Mouse (Mus musculus) neutrophil, adult 59 days (primary cell): ENCODE data around the gene Isg20. TPM values are rescaled to one million over a fixed set of nuclear protein-coding genes. Genes with fewer than 3 reads are reported as not detected.

ENCODE experiments used
- total RNA-seq, 2 experiments: library from RNA; stranded (reverse); gene quantifications; 1 replicate in 1 of 2; 2 replicates in 1 of 2; pipeline ENCODE4 v1.2.4; 2023

Isg20 gene
- 10 to 100 TPM; 21.6 to 41.6 TPM for total RNA-seq

DNA sequence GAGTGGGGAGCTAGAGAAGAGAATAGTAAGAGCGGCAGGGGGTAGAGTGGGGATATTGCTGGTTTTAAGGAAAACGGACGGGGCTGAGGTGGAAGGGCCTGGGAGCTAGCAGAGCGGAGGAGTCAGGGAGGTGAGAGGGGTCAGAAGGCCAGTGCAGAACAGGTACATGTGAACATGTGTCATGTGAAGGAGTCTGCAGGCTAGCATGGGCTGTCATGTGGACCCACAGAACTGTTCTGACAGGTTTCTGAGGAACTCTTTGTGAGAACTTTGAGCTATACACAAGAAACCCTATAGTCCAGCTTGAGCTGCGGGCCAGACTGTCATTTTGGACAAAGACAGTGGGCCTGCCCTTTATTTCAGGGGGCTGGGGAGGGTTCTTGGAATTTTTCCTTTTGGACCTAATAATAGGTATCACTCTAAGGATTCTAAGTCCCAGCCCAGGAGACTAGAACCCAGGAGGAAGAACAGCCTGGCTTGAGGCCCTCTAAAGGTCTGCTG is at the start of gene Isg20:
Gene Isg20 (plus strand): TSS at position 451 of the 501 bp plus-strand sequence.

DNA sequence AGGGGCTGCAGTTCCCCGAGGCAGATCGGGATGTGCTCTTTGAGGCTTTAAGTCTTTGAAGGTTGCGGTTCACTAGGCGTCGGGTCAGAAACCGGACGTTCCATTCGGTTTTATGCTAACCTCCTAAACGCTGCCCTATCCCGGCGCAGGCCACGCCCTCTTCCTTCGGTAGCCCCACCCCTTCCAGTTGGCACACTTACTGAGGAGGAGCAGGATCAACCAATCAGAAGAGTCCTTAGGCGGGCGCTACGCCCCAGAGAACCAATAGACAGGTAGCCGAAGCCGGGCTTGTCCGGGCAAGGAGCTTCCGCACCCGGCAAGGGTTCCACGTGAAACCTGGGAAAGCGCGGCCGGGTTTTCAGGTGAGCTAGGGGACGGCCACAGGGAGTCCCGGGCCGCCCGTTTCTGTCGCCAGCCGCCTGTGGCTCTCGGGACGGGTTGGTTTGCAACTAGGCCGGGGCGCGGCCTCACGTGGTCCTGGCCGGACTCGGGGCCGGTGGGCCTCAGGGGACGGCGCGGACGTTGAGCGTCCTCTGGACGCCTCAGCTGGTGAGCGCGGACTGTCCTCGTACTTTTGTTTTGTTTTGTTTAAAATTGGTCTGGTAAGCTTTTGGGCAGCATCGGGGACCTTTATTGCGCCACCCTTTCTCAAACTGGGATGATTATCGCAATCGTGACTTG is 17.4 kb upstream of the Isg20 start, which contains the start of gene Aen:
Gene Aen (plus strand): TSS at position 202 of the 681 bp plus-strand sequence.

Other genes with a start within 250 kb of the Isg20 start
- gene Ntrk3, start 175.4 kb upstream of the Isg20 start, total RNA-seq, result not detected
- 10 to 100 TPM; 17.0 to 20.3 TPM for gene Mrps11, start 130.3 kb upstream of the Isg20 start, total RNA-seq
- 10 to 100 TPM in 1 of 2 experiments, 1 to 10 TPM in 1; 8.2 to 11.7 TPM for gene Mrpl46, start 129.9 kb upstream of the Isg20 start, total RNA-seq
- 1 to 10 TPM; 4.0 to 5.4 TPM for gene Det1, start 66.2 kb upstream of the Isg20 start, total RNA-seq
- 10 to 100 TPM in 1 of 2 experiments, 1 to 10 TPM in 1; 8.9 to 10.9 TPM for gene Aen, start 17.6 kb upstream of the Isg20 start, total RNA-seq
- not detected for gene Acan, start 140.1 kb downstream of the Isg20 start, total RNA-seq
- not detected for gene Hapln3, start 217.6 kb downstream of the Isg20 start, total RNA-seq
- gene Mfge8, start 235.6 kb downstream of the Isg20 start, total RNA-seq, result 10 to 100 TPM in 1 of 2 experiments, 1 to 10 TPM in 1; 7.1 to 13.2 TPM